Mouse (Mus musculus) cortical plate, adult 2 months (tissue): ENCODE data around the gene Svep1.

Experiments
- CTCF ChIP-seq: fragments of 200-500 bp; IDR thresholded peaks from 2 replicates; pipeline ENCODE4 v1.5.1; 2011; ENCODE audit warnings: mild to moderate bottlenecking, control low read depth, low read length; ENCODE audit not compliant: insufficient read depth; ENCODE audit errors: extremely low read depth
- POLR2A ChIP-seq: fragments of 200-500 bp; IDR thresholded peaks from 2 replicates; pipeline ENCODE4 v1.6.1; 2011; ENCODE audit warnings: mild to moderate bottlenecking, low read length, control low read depth; ENCODE audit not compliant: insufficient read depth; ENCODE audit errors: extremely low read depth

DNA sequence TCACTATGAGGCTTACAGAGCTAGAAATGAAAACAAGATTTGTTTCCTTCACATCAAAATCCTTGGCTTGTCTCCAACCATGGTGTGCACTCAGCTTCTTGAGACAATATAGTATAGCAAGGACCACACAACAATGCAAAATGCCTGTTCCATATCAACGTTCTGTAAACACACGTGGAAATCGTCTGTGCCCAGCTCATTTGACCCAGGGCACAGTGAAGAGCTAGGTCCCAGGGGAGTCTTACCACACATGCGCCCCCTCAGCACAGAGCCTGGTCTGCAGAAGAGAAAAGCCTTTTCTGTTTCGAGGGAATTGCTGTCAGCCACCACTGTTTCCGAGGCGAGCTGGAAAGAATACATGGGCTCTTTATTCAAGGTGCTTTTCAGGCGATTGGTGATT lies 91.2 kb downstream of the Svep1 start:
- no peak for TF ChIP-seq CTCF
- TF ChIP-seq POLR2A = no peak
